Mouse (Mus musculus) intestine, embryonic 15.5 days (tissue): ENCODE results near the gene Saa2. TPM values are rescaled to one million over a fixed set of nuclear protein-coding genes. Genes with fewer than 3 reads are reported as not detected.

Experiments
- ATAC-seq: fragments of 200-750 bp; cut with Nextera tagmentation; 2 replicates; pipeline ENCODE4 v1.8.0; 2017; ENCODE audit warnings: moderate TSS enrichment, moderate library complexity
- H3K27ac ChIP-seq: fragments of 300-500 bp; sonication (generic); 2 replicates; pipeline ENCODE4 v1.5.1; 2015; ENCODE audit warnings: mild to moderate bottlenecking, inconsistent platforms
- H3K27me3 ChIP-seq: fragments of 300-500 bp; sonication (generic); replicated peaks from 2 replicates; pipeline ENCODE4 v1.6.1; 2015; ENCODE audit warnings: inconsistent platforms
- H3K36me3 ChIP-seq: fragments of 300-500 bp; sonication (generic); 2 replicates; pipeline ENCODE4 v1.6.1; 2015; ENCODE audit warnings: inconsistent platforms
- H3K4me1 ChIP-seq: fragments of 300-500 bp; sonication (generic); replicated peaks from 2 replicates; pipeline ENCODE4 v1.6.1; 2015; ENCODE audit warnings: inconsistent platforms
- H3K4me2 ChIP-seq: fragments of 300-500 bp; sonication (generic); replicated peaks from 2 replicates; pipeline ENCODE4 v1.6.1; 2015; ENCODE audit warnings: mild to moderate bottlenecking, inconsistent platforms
- H3K4me3 ChIP-seq: fragments of 300-500 bp; sonication (generic); replicated peaks from 2 replicates; pipeline ENCODE4 v1.5.1; 2015; ENCODE audit warnings: inconsistent platforms
- H3K9ac ChIP-seq: fragments of 300-500 bp; sonication (generic); 2 replicates; pipeline ENCODE4 v1.6.1; 2015; ENCODE audit warnings: inconsistent platforms
- H3K9me3 ChIP-seq: fragments of 300-500 bp; sonication (generic); 2 replicates; pipeline ENCODE4 v1.6.1; 2016; ENCODE audit warnings: inconsistent platforms
- WGBS: fragments of 180-500 bp; shearing (Covaris S2); methylation state at CpG from one replicate; pipeline ENCODE4 v1.1.7; 2015; 5-methylcytosine and 5-hydroxymethylcytosine counted together
- polyA plus RNA-seq: library from polyadenylated mRNA; unstranded; fragments of >200 nt; fragmentation: Nextera tagmentation; extraction: Ambion mirVana; gene quantifications from 2 replicates; pipeline ENCODE4 v1.2.1, GENCODE M21; 2015

Gene Saa2
- polyA plus RNA-seq: 0.30 TPM in 1 of 2 replicates, not detected in the other

- Histone ChIP-seq H3K9me3 (no peaks in the 10 kb centered on the region), H3K4me3 (no peak within 1 kb of the TSS), H3K4me1 (no peaks in the 10 kb centered on the region), H3K27me3 (no peaks in the 10 kb centered on the region), H3K4me2 (no peak within 1 kb of the TSS), H3K9ac (no peak within 1 kb of the TSS), H3K27ac (no peak within 1 kb of the TSS), H3K36me3 (no peaks in the 10 kb centered on the region)
- 64% methylated on average over 3 of the region's 3 CpGs for WGBS
- ATAC-seq: no peak
Observed at GRCm38 (mm10) chr7:46751490-46751889, at the start of gene Saa2. Saa2 (plus strand) TSS chr7:46751790.

- Histone ChIP-seq H3K36me3 (peaks cover 3% of the 10 kb centered on the region), H3K4me1 (0 out of 2 replicates have a peak, but pooled peaks cover 6% of the 10 kb centered on the region), H3K27me3 (no peaks in the 10 kb centered on the region), H3K4me3 (peak within 1 kb of the TSS; percentile 89), H3K27ac (peak within 1 kb of the TSS; percentile 88), H3K9ac (peak within 1 kb of the TSS; percentile 91), H3K4me2 (peak within 1 kb of the TSS; percentile 50), H3K9me3 (no peaks in the 10 kb centered on the region)
- WGBS: under 1% methylated on average over 38 of the region's 38 CpGs
- peak; percentile 96 for ATAC-seq
Observed at GRCm38 (mm10) chr7:46710390-46710844, 41.2 kb upstream of the Saa2 start, which contains the start of gene Saal1. Saal1 (minus strand) TSS chr7:46710680.

GRCm38 (mm10) chr7:46712250-46712649 is 39.3 kb upstream of the Saa2 start:
- 62% methylated on average over 6 of the region's 6 CpGs for WGBS
- 0 out of 2 replicates have a peak, but pooled peaks cover 6% of the 10 kb centered on the region for H3K4me1 ChIP-seq
- no peaks in the 10 kb centered on the region for H3K27me3 ChIP-seq
- H3K9ac ChIP-seq: no peak overlapping the region
- ATAC-seq: no peak
- H3K4me3 ChIP-seq: no peak overlapping the region
- no peaks in the 10 kb centered on the region for H3K9me3 ChIP-seq
- no peak overlapping the region for H3K4me2 ChIP-seq
- H3K36me3 ChIP-seq: no peaks in the 10 kb centered on the region; the same call in none of the 2 replicates
- H3K27ac ChIP-seq: no peak overlapping the region

GRCm38 (mm10) chr7:46714518-46714917 is 37.1 kb upstream of the Saa2 start:
- Histone ChIP-seq H3K4me3 (no peak overlapping the region), H3K4me2 (no peak overlapping the region), H3K9me3 (no peaks in the 10 kb centered on the region), H3K27ac (no peak overlapping the region), H3K9ac (no peak overlapping the region), H3K36me3 (no peaks in the 10 kb centered on the region), H3K27me3 (no peaks in the 10 kb centered on the region), H3K4me1 (0 out of 2 replicates have a peak, but pooled peaks cover 2% of the 10 kb centered on the region)
- ATAC-seq: peak; percentile 34; the same call in 1 of the 2 replicates
- WGBS: 29% methylated on average over 6 of the region's 6 CpGs

GRCm38 (mm10) chr7:46715600-46715999 is 36.0 kb upstream of the Saa2 start, which contains the start of gene Saa3:
Saa3 (minus strand) TSS chr7:46715700.
- Histone ChIP-seq H3K27ac (no peak within 1 kb of the TSS), H3K4me2 (no peak within 1 kb of the TSS), H3K4me3 (no peak within 1 kb of the TSS), H3K9me3 (no peaks in the 10 kb centered on the region), H3K4me1 (no peaks in the 10 kb centered on the region), H3K36me3 (no peaks in the 10 kb centered on the region), H3K9ac (no peak within 1 kb of the TSS), H3K27me3 (no peaks in the 10 kb centered on the region)
- no peak for ATAC-seq
- 89% methylated on average over 5 of the region's 5 CpGs for WGBS

GRCm38 (mm10) chr7:46716897-46717296 is 34.7 kb upstream of the Saa2 start:
- Histone ChIP-seq H3K36me3 (no peaks in the 10 kb centered on the region), H3K27ac (no peak overlapping the region), H3K4me3 (no peak overlapping the region), H3K9me3 (no peaks in the 10 kb centered on the region), H3K27me3 (no peaks in the 10 kb centered on the region), H3K4me1 (no peaks in the 10 kb centered on the region), H3K4me2 (no peak overlapping the region), H3K9ac (no peak overlapping the region)
- ATAC-seq: no peak
- 35% methylated on average over 5 of the region's 5 CpGs for WGBS

- no peak overlapping the region for H3K4me3 ChIP-seq
- H3K36me3 ChIP-seq: no peaks in the 10 kb centered on the region
- no peaks in the 10 kb centered on the region for H3K9me3 ChIP-seq
- H3K4me1 ChIP-seq: no peaks in the 10 kb centered on the region
- H3K27me3 ChIP-seq: no peaks in the 10 kb centered on the region
- H3K27ac ChIP-seq: no peak overlapping the region
- no peak overlapping the region for H3K4me2 ChIP-seq
- H3K9ac ChIP-seq: no peak overlapping the region
- no peak for ATAC-seq
- 83% methylated on average over 7 of the region's 7 CpGs for WGBS
Observed at GRCm38 (mm10) chr7:46718591-46719270, 32.9 kb upstream of the Saa2 start.

- Histone ChIP-seq H3K27me3 (no peaks in the 10 kb centered on the region), H3K4me1 (no peaks in the 10 kb centered on the region), H3K4me2 (no peak overlapping the region), H3K36me3 (no peaks in the 10 kb centered on the region), H3K4me3 (no peak overlapping the region), H3K27ac (no peak overlapping the region), H3K9ac (no peak overlapping the region), H3K9me3 (no peaks in the 10 kb centered on the region)
- 55% methylated on average over 7 of the region's 7 CpGs for WGBS
- peak; percentile 44 for ATAC-seq
Observed at GRCm38 (mm10) chr7:46719526-46719925, 32.1 kb upstream of the Saa2 start.

- Histone ChIP-seq H3K9me3 (no peaks in the 10 kb centered on the region), H3K36me3 (no peaks in the 10 kb centered on the region), H3K27me3 (no peaks in the 10 kb centered on the region), H3K4me1 (no peaks in the 10 kb centered on the region), H3K4me2 (no peak overlapping the region), H3K27ac (no peak overlapping the region), H3K9ac (no peak overlapping the region), H3K4me3 (no peak overlapping the region)
- ATAC-seq: no peak
- WGBS: 80% methylated on average over 9 of the region's 9 CpGs
Observed at GRCm38 (mm10) chr7:46720460-46720859, 31.1 kb upstream of the Saa2 start.

- Histone ChIP-seq H3K36me3 (no peaks in the 10 kb centered on the region), H3K9me3 (no peaks in the 10 kb centered on the region), H3K4me1 (no peaks in the 10 kb centered on the region), H3K4me3 (no peak overlapping the region), H3K27ac (no peak overlapping the region), H3K9ac (no peak overlapping the region), H3K4me2 (no peak overlapping the region), H3K27me3 (no peaks in the 10 kb centered on the region)
- ATAC-seq: peak; percentile 64; the same call in 1 of the 2 replicates
- 92% methylated on average over 6 of the region's 6 CpGs for WGBS
Observed at GRCm38 (mm10) chr7:46723354-46723753, 28.2 kb upstream of the Saa2 start.

GRCm38 (mm10) chr7:46723849-46724248 is 27.7 kb upstream of the Saa2 start:
- no peak overlapping the region for H3K27ac ChIP-seq
- ATAC-seq: peak; percentile 81
- no peaks in the 10 kb centered on the region for H3K36me3 ChIP-seq
- WGBS: 68% methylated on average over 3 of the region's 3 CpGs
- H3K9ac ChIP-seq: no peak overlapping the region
- H3K4me2 ChIP-seq: no peak overlapping the region
- H3K27me3 ChIP-seq: no peaks in the 10 kb centered on the region
- H3K4me1 ChIP-seq: no peaks in the 10 kb centered on the region
- no peak overlapping the region for H3K4me3 ChIP-seq
- H3K9me3 ChIP-seq: no peaks in the 10 kb centered on the region

GRCm38 (mm10) chr7:46724396-46724795 is 27.2 kb upstream of the Saa2 start:
- Histone ChIP-seq H3K4me1 (no peaks in the 10 kb centered on the region), H3K4me2 (no peak overlapping the region), H3K27ac (no peak overlapping the region), H3K36me3 (no peaks in the 10 kb centered on the region), H3K27me3 (no peaks in the 10 kb centered on the region), H3K9ac (no peak overlapping the region), H3K9me3 (no peaks in the 10 kb centered on the region), H3K4me3 (no peak overlapping the region)
- ATAC-seq: no peak
- 83% methylated on average over 5 of the region's 5 CpGs for WGBS

GRCm38 (mm10) chr7:46727584-46727983 is 24.0 kb upstream of the Saa2 start:
- ATAC-seq: no peak
- Histone ChIP-seq H3K27ac (no peak overlapping the region), H3K36me3 (no peaks in the 10 kb centered on the region), H3K27me3 (no peaks in the 10 kb centered on the region), H3K9me3 (no peaks in the 10 kb centered on the region), H3K9ac (no peak overlapping the region), H3K4me2 (no peak overlapping the region), H3K4me3 (no peak overlapping the region), H3K4me1 (no peaks in the 10 kb centered on the region)
- 88% methylated on average over 1 of the region's 1 CpGs for WGBS
